Mouse (Mus musculus): ENCODE results near the gene Ppm1b.
"Not testable (repeated sequence)": the region's sequence is repeated elsewhere in the genome, so short reads cannot be mapped to it uniquely, and the experiment has no call there.

Gene Ppm1b

GRCm38 (mm10) chr17:84956441-84956840, at the start of gene Ppm1b:
TSS of gene Ppm1b (plus strand) at chr17:84956741.
- no peak for DNase-seq (ENCODE audit: extremely low read depth, low read depth, low spot score)

- no peak for DNase-seq (ENCODE audit: extremely low read depth, low read depth, low spot score)
These were observed 34.7 kb upstream of the Ppm1b start for GRCm38 (mm10) chr17:84921666-84922376.

DNA sequence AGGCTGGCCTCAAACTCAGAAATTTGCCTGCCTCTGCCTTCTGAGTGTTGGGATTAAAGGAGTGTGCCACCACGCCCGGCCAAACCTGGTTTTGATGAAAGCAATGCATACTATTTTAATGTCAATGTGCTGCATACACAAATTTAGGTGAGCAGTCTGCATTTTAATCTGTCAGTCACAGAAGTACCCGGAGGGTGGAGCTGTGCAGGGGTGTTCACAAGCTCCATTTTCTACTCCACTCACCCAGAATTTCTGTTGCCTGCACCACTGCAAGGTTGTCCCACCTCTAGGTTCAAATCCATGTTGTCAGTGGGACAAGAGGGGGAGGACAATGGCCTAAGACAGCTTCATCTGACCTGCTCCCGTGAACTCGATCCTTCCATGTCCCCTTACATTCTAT, 31.8 kb upstream of the Ppm1b start:
- DNase-seq (ENCODE audit: extremely low read depth, low read depth, low spot score), result no peak

GRCm38 (mm10) chr17:84926233-84926632, 30.3 kb upstream of the Ppm1b start:
- no peak for DNase-seq (ENCODE audit: extremely low read depth, low read depth, low spot score)

- no peak for DNase-seq (ENCODE audit: extremely low read depth, low read depth, low spot score)
These were observed 29.0 kb upstream of the Ppm1b start for GRCm38 (mm10) chr17:84927580-84927979.

DNA sequence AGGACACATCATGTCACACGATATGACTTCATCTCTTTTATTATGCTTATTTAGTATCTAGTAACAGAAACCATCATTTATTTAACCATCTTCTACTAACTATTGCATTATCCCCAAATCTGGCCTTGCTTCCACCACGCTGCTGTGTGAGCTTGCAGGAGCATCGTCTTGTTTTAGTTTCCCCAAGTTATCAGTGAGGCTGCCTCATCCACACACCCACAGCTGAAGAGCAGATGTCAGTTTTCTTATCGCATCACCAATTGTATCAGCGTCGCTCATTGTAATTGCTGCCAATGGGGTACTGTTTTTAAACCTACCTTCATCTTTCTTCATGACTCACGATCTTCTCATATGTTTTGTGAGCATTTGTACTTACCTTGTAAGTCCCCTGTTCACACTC, 23.6 kb upstream of the Ppm1b start:
- no peak for DNase-seq (ENCODE audit: extremely low read depth, low read depth, low spot score)

DNA sequence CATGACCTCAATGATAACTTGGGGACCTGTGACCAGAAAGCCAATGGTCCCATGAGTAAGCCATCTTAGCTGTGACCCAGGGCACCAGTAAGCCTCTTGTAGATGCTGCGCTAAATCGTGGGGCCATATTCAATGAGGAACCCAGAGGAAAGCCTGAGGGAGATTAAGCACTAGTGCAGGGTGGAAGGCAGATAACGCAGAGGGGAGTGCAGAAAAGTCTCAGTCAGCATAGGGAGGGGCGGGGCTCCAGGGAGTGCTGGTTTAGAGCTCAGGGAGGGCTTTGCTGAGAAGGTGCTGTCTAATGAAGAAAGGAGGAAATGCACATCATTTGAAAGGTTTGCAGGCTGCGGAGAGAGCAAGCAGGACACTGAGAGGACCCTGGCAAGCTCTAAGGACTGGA, 22.6 kb upstream of the Ppm1b start:
- DNase-seq (ENCODE audit: extremely low read depth, low read depth, low spot score), result no peak

DNA sequence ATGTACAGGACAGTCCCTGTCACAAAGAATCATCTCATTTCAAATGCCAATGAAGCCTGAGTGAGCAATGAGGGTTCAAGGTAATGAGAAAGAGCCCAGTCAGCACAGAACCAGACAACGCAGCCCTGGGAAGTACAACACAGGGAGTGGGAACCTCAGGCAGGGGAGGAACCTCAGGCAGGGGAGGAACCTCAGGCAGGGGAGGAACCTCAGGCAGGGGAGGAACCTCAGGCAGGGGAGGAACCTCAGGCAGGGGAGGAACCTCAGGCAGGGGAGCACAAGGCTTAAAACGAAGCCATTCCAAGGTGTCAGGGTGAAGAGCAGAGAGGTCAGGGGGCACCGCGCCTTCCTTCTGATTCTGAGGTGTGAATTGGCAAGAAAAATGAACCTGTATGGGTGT, 20.9 kb upstream of the Ppm1b start:
- DNase-seq (ENCODE audit: extremely low read depth, low read depth, low spot score), result not testable (repeated sequence)

- DNase-seq (ENCODE audit: extremely low read depth, low read depth, low spot score), result peak; percentile 46
These were observed 20.2 kb upstream of the Ppm1b start for GRCm38 (mm10) chr17:84936301-84936700.

GRCm38 (mm10) chr17:84936809-84937208, 19.7 kb upstream of the Ppm1b start:
- DNase-seq (ENCODE audit: extremely low read depth, low read depth, low spot score), result no peak

GRCm38 (mm10) chr17:84937220-84937619, 19.3 kb upstream of the Ppm1b start:
- no peak for DNase-seq (ENCODE audit: extremely low read depth, low read depth, low spot score)

DNA sequence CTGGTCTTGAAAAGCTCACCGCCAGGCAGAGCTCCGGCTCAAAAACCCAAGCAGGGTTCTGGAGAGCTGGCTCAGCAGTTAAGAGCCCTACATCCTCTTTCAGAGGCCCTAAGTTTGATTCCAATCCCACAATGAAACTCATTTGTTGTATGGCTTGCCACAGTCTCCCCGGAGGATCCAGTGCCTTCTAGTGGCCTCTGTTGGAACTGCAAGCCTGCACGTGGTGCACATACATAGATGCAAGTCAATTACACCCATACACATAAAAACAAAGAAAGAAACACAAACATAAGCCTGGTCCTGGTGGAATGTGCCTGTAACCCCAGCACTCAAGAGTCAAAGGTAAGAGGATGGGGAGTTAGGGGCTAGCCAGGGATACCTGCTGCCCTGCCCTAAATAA, 18.3 kb upstream of the Ppm1b start:
- DNase-seq (ENCODE audit: extremely low read depth, low read depth, low spot score), result no peak

DNA sequence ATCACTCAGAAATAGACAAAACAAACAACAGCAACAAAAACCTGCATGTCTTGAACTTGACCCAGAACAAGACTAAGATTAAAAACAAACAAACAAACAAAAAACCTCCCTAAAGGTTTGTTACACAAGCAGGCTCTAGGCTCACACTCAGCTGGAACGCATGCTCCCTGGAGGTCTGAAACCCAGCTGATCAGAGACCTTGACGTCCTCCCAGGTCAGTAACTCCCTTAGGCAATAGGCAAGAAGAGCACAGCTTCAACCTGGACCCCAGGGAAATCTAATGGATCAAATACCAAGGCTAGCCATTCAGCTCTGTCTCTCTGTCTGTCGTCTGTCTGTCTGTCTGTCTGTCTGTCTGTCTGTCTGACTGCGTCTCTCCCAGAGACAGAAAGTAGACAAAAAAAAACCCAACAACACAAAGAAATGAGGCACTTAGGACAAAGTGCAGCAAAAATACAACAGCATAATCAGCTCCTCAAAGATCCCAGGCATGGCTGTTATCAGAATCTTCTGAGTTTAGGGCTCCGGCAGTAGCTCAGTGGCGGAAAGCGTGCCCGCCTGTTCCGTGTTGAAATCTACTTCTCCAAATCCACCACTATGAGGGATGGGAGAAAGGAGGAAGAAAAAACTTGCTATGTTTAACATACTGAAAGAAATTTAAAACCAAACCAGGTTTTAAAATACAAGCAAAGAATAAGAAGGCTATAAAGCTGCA, 16.4 kb upstream of the Ppm1b start:
- no peak for DNase-seq (ENCODE audit: extremely low read depth, low read depth, low spot score)

- no peak for DNase-seq (ENCODE audit: extremely low read depth, low read depth, low spot score)
These were observed 15.2 kb upstream of the Ppm1b start for GRCm38 (mm10) chr17:84941291-84941868.

DNA sequence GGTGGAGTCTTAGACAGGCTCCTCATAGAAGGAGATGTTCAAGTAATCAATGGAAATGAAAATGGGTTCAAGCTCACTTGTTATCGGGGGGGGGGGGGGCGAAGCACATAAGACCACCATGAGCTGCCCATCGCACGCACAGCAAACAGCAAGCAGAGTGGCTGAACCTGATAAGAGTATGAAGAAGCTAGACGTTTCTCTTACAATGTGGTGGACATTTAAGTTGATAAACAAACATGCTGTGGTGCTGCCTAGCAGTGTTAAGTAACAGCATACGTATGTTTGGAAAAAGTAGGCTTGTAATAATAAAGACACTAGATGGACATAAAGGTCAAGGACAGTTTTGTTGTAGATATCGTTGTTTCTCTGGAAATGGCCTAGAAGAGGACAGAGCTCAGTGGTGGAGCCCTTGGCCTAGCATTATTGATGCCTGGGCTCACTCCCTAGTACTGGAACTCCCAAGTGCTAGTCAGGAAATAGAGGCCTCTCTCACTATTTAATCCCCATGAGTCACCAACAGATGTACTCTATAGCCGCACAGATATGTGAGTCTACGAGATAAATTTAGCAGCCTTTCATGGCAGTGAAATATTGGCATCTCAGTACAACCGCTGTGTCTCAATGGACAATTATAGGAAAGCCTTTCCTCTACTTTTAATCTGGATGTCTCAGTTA, 14.0 kb upstream of the Ppm1b start:
- no peak for DNase-seq (ENCODE audit: extremely low read depth, low read depth, low spot score)

- no peak for DNase-seq (ENCODE audit: extremely low read depth, low read depth, low spot score)
These were observed 13.5 kb upstream of the Ppm1b start for GRCm38 (mm10) chr17:84943033-84943393.

- no peak for DNase-seq (ENCODE audit: extremely low read depth, low read depth, low spot score)
These were observed 12.2 kb upstream of the Ppm1b start for GRCm38 (mm10) chr17:84944348-84944747.

- no peak for DNase-seq (ENCODE audit: extremely low read depth, low read depth, low spot score)
These were observed 4.0 kb upstream of the Ppm1b start for GRCm38 (mm10) chr17:84952521-84952920.

GRCm38 (mm10) chr17:84953776-84954175, 2.8 kb upstream of the Ppm1b start:
- DNase-seq (ENCODE audit: extremely low read depth, low read depth, low spot score), result no peak

DNA sequence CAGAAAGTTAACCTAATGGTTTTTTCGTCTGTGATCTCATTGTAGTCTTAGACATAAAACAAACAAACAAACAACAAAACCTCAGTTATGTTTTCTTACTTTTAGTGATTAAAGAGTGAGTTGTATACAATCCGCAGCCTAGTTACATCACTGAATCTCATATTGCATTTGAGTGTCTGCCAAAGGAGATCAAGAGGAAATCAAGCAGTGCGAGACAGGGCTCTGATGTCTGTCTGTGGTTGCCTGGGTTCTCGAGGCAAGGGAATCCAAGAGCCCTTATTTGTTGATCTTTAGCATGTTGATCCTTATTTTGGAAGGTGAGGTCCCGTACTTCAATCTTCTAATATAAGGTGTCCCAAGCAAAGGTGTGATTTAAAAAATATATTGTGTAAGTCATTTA, 1.7 kb upstream of the Ppm1b start:
- DNase-seq (ENCODE audit: extremely low read depth, low read depth, low spot score), result no peak

DNA sequence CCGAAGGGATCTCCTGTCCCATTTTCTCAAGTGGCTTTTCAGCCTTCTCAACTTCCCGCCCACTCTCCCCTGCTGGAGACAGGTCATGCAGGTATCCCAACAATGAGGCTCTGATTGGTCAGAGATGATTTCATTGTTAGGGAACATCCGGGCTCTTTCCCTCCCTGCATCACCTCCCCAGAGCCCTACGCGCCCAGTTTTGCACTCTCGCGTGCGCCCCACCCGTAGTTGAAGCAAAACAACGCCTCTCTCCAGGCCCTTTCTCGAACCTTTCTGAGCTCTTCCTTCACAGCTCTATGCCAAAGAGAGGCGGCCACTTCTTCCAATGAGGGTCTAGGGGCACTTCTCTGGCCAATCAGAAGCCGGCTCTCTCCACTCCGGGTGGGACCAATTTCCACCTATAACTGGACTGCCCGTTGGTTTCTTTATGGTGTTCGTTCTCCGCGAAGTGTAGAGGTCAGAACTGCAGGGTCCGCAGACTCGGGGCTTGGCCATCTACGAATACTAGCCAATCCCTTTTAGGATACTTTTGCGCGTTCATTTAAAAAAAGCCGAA, 468 bp downstream of the Ppm1b start:
- DNase-seq (ENCODE audit: extremely low read depth, low read depth, low spot score), result peak; percentile 78
